ENCODE assay signal across 20 mouse cellular contexts in the genomic region with DNA sequence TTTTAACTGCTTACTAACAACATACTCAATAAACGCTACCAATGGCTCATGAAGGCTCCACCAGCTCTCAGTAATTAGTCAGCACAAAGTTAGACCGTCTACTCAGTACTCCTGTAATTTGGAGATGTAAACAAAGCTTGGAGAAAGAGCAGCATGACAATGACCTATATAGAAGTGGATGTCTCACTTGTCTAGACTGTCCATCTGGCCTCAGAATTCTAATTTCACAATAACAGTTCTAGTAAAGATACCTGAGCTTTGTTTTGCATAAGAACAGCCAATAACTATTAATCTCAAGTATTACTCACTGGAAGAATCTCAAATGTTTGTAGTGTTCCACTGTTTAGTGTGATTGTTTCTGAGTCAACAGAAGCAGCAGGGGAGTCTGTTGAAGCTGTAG. TPM values are rescaled to one million over a fixed set of nuclear protein-coding genes. Genes with fewer than 3 reads are reported as not detected.
DNase-seq lines count a peak whose midpoint lies in the region; ATAC-seq and TF ChIP-seq lines count a peak whose summit lies in the region.
"Had no signal": no experiment of that assay in that cellular context is flagged by ENCODE, and none has a peak within 500 bp of the region (broad histone marks: within the 10 kb centered on the region; RNA-seq: fewer than 3 reads in every experiment).

No protein-coding gene starts in this region.

- H3K4me2 ChIP-seq in midbrain, embryonic 11.5 days, result no peak overlapping the region
- H3K4me2 ChIP-seq in midbrain, embryonic 14.5 days (ENCODE audit: low read length), result no peak overlapping the region
- H3K4me2 ChIP-seq: embryonic facial prominence, embryonic 12.5 days; forebrain, embryonic 13.5 days; forebrain, embryonic 15.5 days had no signal

- H3K4me1 ChIP-seq in midbrain, embryonic 11.5 days (ENCODE audit: control insufficient read depth, insufficient read depth, low read length), result no peaks in the 10 kb centered on the region
- H3K4me1 ChIP-seq in midbrain, embryonic 14.5 days (ENCODE audit: control insufficient read depth, insufficient read depth, low read length), result no peaks in the 10 kb centered on the region
- no peaks in the 10 kb centered on the region for H3K4me1 ChIP-seq in kidney, adult 2 months (ENCODE audit: control insufficient read depth, insufficient read depth, low read length)
- H3K4me1 ChIP-seq: embryonic facial prominence, embryonic 10.5 days; embryonic facial prominence, embryonic 12.5 days; forebrain, embryonic 13.5 days; forebrain, embryonic 15.5 days had no signal

- H3K27ac ChIP-seq in layer of hippocampus, adult 2 months, result 0 out of 2 replicates have a peak overlapping the region, but pooled peaks have one; percentile 7
- no peak overlapping the region for H3K27ac ChIP-seq in midbrain, embryonic 11.5 days (ENCODE audit: low read depth, low read length)
- no peak overlapping the region for H3K27ac ChIP-seq in midbrain, embryonic 14.5 days (replicated peaks; ENCODE audit: low read depth, low read length)
- no peak overlapping the region for H3K27ac ChIP-seq in kidney, adult 2 months (ENCODE audit: insufficient read depth, low read depth, low read length)
- H3K27ac ChIP-seq: embryonic facial prominence, embryonic 10.5 days; embryonic facial prominence, embryonic 12.5 days; forebrain, embryonic 13.5 days; forebrain, embryonic 15.5 days had no signal

- no peaks in the 10 kb centered on the region for H3K27me3 ChIP-seq in midbrain, embryonic 11.5 days (ENCODE audit: control insufficient read depth, insufficient read depth, low read length)
- no peaks in the 10 kb centered on the region for H3K27me3 ChIP-seq in midbrain, embryonic 14.5 days (ENCODE audit: control insufficient read depth, insufficient read depth, low read length)
- no peaks in the 10 kb centered on the region for H3K27me3 ChIP-seq in kidney, adult 2 months (replicated peaks; ENCODE audit: control insufficient read depth, insufficient read depth, low read length)
- H3K27me3 ChIP-seq: embryonic facial prominence, embryonic 12.5 days; forebrain, embryonic 13.5 days; forebrain, embryonic 15.5 days; Patski had no signal

- 92% methylated on average over 2 of the region's 2 CpGs for WGBS in midbrain, embryonic 11.5 days
- WGBS in midbrain, embryonic 14.5 days, result 94% methylated on average over 2 of the region's 2 CpGs
- WGBS in kidney, adult 2 months, result 84% methylated on average over 2 of the region's 2 CpGs

- TF ChIP-seq POLR2A in kidney, adult 2 months (IDR thresholded peaks at IDR 0.05; ENCODE audit: low read depth, low read length), result no peak

- H3K36me3 ChIP-seq in midbrain, embryonic 11.5 days (ENCODE audit: control insufficient read depth, insufficient read depth, low read length), result peaks cover 28% of the 10 kb centered on the region; the same call in 1 of the 2 replicates
- peaks cover 90% of the 10 kb centered on the region for H3K36me3 ChIP-seq in midbrain, embryonic 14.5 days (ENCODE audit: control insufficient read depth, insufficient read depth, low read length)
- H3K36me3 ChIP-seq in kidney, adult 2 months (ENCODE audit: control insufficient read depth, insufficient read depth, low read length), result peaks cover 18% of the 10 kb centered on the region

- H3K4me3 ChIP-seq in layer of hippocampus, adult 2 months, result no peak overlapping the region
- H3K4me3 ChIP-seq in midbrain, embryonic 11.5 days (ENCODE audit: low read depth, low read length), result no peak overlapping the region
- H3K4me3 ChIP-seq in midbrain, embryonic 14.5 days (replicated peaks; ENCODE audit: low read depth, low read length), result no peak overlapping the region
- H3K4me3 ChIP-seq in kidney, adult 2 months (ENCODE audit: insufficient read depth, low read depth, low read length), result no peak overlapping the region
- H3K4me3 ChIP-seq: embryonic facial prominence, embryonic 10.5 days; embryonic facial prominence, embryonic 12.5 days; forebrain, embryonic 13.5 days; forebrain, embryonic 15.5 days had no signal

- no peak overlapping the region for H3K9ac ChIP-seq in midbrain, embryonic 11.5 days (ENCODE audit: low read length)
- H3K9ac ChIP-seq in midbrain, embryonic 14.5 days (replicated peaks; ENCODE audit: low read length), result no peak overlapping the region
- H3K9ac ChIP-seq: embryonic facial prominence, embryonic 12.5 days; forebrain, embryonic 13.5 days; forebrain, embryonic 15.5 days; forebrain, postnatal 0 days had no signal

- DNase-seq in layer of hippocampus, adult 2 months (ENCODE audit: low spot score in 2 of 2), result no peak
- DNase-seq in layer of hippocampus, postnatal 10 days (ENCODE audit: low spot score in 2 of 2), result no peak
- DNase-seq in midbrain, embryonic 11.5 days (ENCODE audit: low spot score, missing footprints), result peak; percentile 61
- DNase-seq in midbrain, embryonic 14.5 days, result no peak
- no peak for DNase-seq in kidney, adult 2 months
- DNase-seq: adrenal gland, adult 8-10 months; adrenal gland, postnatal 14 days; adrenal gland, postnatal 36 days; cerebellum, adult 11-12 months; cerebellum, adult 2 months; cerebellum, adult 9-10 months; cerebellum, postnatal 10 days; cerebellum, postnatal 25 days; forebrain, postnatal 0 days had no signal

- no peak for TF ChIP-seq CTCF in layer of hippocampus, adult 2 months (conservative IDR thresholded peaks at IDR 0.05)
- no peak for TF ChIP-seq CTCF in kidney, adult 2 months (conservative IDR thresholded peaks at IDR 0.05; ENCODE audit: insufficient read depth, insufficient read length, low read depth, low read length)

- H3K9me3 ChIP-seq in midbrain, embryonic 11.5 days (ENCODE audit: control insufficient read depth, low read length), result no peaks in the 10 kb centered on the region
- H3K9me3 ChIP-seq in midbrain, embryonic 14.5 days (ENCODE audit: control insufficient read depth, low read length), result no peaks in the 10 kb centered on the region
- H3K9me3 ChIP-seq: embryonic facial prominence, embryonic 10.5 days; embryonic facial prominence, embryonic 12.5 days; forebrain, embryonic 13.5 days; forebrain, embryonic 15.5 days had no signal

- no peak for ATAC-seq in midbrain, embryonic 11.5 days (ENCODE audit: low FRiP score)
- ATAC-seq in midbrain, embryonic 14.5 days (ENCODE audit: low FRiP score, low TSS enrichment), result no peak
- ATAC-seq: activated CD4-positive, CD25-positive, alpha-beta regulatory T cell, adult 4 months; forebrain, embryonic 13.5 days; forebrain, embryonic 15.5 days; forebrain, postnatal 0 days; Patski had no signal

RNA-seq across cellular contexts. Expression of gene Tmem243, which starts 23.7 kb away (rescaled TPM):
- total RNA-seq in layer of hippocampus, adult 2 months (2021), result 1 to 10 TPM; 8.4 to 9.0 TPM
- 1 to 10 TPM; 6.7 to 6.8 TPM for total RNA-seq in layer of hippocampus, postnatal 10 days (2021)
- polyA plus RNA-seq in midbrain, embryonic 11.5 days (2014; fragmentation: Nextera tagmentation; extraction: Ambion mirVana), result 23.6 and 23.8 TPM in 2 replicates
- polyA plus RNA-seq in midbrain, embryonic 14.5 days (2014; fragmentation: Nextera tagmentation; extraction: Ambion mirVana), result 11.9 and 14.9 TPM in 2 replicates
- 48.0 and 49.5 TPM in 2 replicates for polyA plus RNA-seq in kidney, adult 2 months (2012; rRNA removed)

RNA-seq across cellular contexts. Expression of gene Dmtf1, which starts 37.4 kb away (rescaled TPM):
- 10 to 100 TPM; 55.9 to 64.2 TPM for total RNA-seq in layer of hippocampus, adult 2 months (2021)
- 10 to 100 TPM; 46.2 to 47.2 TPM for total RNA-seq in layer of hippocampus, postnatal 10 days (2021)
- 76.0 and 77.6 TPM in 2 replicates for polyA plus RNA-seq in midbrain, embryonic 11.5 days (2014; fragmentation: Nextera tagmentation; extraction: Ambion mirVana)
- polyA plus RNA-seq in midbrain, embryonic 14.5 days (2014; fragmentation: Nextera tagmentation; extraction: Ambion mirVana), result 48.8 and 72.8 TPM in 2 replicates
- 9.1 and 10.5 TPM in 2 replicates for polyA plus RNA-seq in kidney, adult 2 months (2012; rRNA removed)
